Mouse (Mus musculus) B cell, adult 2 months (primary cell): ENCODE measurements at regions not wholly inside any gene's neighbourhood (a gene's known extent, or its start where the extent isn't known, plus 50 kb on each side); places are given as distances from the start of the nearest gene placed in this dataset.
"Not testable (repeated sequence)": the region's sequence is repeated elsewhere in the genome, so short reads cannot be mapped to it uniquely, and the experiment has no call there.

Experiments
- DNase-seq, 2 experiments: peaks; one replicate each; pipeline ENCODE4 v3.0.0; 2022

DNA sequence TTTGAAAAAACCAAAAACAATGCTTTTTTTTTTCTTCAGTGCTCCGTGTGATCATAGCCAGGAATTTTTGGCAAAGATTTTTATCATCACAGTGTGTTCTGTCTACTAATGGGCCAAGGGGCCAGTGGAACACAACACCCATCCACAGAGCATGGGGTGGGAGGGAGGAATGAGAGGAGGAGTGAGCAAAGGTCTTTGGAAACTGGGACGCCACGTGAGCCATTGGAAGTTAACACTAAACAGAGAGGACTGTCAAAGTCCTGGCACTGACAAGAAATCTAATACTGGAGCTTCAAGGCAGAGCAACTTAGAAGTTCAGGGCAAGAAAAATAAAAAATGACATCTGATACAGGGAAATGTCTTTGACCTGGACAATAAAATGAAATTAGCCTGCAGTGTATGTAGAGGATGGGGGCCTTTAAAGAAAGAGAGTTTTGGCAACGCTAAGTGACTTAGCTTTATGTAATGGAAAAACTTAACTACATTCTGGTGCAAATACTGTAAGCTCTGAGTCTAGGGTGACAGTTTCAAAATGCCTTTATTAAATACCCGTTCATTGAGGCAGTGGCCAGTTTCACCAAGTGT lies 133.5 kb upstream of the Gm12728 start:
- no peak for DNase-seq

DNA sequence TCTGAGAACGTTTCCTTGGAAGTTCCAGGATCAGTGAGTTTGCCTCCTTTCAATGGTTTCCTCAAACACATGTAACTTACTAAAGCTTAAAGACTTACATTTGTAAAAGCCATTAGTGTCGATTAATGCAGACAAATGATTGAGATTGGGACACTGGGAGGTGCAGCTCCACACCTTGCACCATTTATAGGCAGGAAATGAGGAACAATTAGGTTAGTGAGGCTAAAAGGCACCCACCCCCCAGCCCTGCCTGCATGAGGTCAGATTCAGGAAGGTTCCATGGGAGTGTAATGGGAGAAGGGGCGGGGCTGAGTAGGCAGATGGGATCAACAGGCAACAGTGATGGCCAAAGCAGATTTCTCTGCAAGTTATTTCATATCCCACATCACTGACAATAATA lies 131.1 kb upstream of the Gm12728 start:
- no peak for DNase-seq

DNA sequence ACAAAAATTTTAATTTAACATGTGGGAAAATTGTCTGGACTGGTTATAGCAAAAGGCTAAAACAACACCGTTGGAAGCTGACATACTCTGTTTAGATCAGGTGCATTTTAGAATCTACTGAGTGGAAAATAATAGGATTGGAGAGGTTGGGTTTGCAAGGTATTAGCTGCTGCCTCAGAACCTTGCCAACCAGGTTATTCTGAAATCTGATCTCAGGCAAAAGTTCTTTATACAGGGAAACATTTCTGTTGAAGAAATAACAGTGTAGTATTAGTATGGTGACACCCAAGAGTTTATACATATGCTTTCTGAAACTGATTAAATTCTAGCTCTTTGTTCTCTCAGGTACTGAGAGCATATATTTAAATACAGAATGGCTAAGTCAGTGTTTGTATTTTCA lies 113.0 kb upstream of the Gm12728 start:
- no peak for DNase-seq

DNA sequence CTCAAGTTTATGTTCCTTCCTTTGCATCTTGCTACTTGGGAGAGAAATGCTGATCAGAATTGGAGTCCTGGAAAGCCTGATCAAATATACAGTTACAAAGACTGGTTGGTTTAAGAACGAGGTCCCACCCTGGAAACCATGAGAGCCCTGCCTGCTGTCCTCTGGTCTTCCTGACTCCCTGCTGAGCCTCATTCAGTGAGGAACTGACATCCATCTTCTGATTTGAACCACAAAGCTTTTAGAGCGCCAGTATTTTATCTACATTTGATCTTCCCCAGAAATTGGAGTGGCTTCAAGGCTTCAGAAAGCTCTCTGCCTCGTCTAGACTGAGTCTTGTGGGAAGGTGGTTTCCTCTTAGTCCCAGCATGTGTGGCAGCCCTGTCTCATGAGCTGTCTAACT lies 99.0 kb upstream of the Gm12728 start:
- no peak for DNase-seq

DNA sequence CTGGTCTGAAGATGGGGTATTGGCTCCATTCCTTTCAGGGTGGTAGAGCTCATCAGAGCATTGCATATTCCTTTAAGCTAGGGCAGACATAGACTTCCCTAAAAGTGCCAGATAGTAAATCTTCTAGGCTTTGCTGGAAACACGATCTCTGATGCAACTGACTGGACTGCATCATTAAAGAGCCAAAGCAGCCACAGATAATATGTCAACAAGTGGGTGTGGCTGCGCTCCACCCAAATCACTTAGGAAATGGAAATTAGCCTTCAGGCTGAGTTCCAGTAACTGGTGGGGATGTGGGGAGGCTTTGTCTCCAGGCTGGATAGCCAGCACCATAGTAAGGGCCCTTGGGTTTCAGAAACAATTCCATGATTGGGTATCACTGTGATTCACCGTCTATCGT lies 97.3 kb upstream of the Gm12728 start:
- DNase-seq = no peak

DNA sequence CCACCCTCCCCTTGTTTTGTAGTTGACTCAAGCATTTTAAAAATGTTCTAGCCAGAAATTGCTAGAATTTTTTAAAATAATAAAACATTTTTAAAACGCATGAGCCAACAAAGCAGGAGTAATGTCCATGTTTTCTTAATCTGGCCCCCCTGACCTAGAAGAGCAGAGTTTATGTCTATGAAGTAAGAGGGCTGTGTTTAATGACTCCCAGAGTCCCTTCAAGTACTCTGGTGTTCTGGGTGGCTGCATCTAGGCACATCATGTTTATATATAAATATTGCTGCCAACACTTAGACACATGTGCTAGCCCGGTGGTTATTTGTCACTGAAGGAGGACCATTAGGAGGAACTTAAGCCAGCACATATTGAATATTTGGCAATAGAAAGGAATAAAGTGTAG lies 93.8 kb upstream of the Gm12728 start:
- DNase-seq = no peak

DNA sequence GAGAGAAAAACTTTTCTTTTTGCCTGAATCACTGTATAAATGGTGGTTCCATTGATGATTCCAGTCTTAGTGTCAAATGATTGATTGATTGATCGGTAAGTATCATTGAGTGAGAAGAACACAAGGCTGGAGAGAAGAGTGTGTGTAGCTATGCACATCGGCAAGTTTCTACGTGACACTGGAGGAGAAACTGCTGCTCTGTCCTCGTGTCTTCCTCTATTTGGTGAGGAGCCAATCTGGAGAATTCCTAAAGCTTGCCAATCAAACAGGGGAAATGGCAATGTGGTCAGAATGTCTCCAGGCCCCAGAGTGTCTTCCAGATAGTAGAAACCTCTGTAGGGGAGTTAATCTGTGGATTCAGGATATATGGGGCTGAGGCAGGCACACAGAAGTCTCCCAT lies 92.5 kb upstream of the Gm12728 start:
- DNase-seq = no peak

DNA sequence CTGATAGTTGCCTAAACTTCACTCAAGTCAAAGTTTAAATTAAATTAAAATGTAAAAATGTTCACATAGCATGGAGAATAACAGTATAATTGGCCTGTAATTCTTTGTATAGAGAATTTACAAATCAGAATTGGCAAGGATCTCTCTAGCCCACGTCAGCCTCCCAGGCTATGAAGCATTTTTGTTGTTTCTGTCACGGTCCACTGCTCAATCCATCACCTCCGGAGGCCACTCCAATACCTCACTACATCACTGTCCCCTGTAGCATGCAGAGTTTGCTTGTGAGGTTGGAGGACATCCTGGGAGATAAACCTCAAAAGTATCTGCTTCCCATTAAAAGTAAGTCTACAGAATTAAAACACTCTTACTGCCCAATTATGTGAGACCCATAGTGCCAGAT lies 87.6 kb upstream of the Gm12728 start:
- DNase-seq = no peak

DNA sequence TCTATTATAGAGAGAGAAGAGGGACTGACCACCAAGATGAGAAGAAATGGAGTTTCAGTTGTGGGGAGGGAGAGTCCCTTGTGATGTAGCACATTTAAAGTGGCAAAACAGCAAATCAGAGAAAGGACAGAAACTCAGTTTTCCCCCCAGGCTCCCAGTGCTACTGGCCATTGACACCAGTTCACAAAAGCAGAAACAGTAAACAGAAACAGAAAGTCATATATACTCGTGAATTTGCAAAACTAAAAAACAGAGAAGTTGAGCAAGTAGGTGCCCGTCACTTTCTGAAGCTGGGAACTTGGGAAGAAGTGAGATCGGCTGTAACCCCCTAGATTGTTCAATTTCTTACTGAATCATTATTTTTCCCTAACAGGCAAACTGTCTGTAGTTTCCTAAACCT lies 86.3 kb upstream of the Gm12728 start:
- no peak for DNase-seq

DNA sequence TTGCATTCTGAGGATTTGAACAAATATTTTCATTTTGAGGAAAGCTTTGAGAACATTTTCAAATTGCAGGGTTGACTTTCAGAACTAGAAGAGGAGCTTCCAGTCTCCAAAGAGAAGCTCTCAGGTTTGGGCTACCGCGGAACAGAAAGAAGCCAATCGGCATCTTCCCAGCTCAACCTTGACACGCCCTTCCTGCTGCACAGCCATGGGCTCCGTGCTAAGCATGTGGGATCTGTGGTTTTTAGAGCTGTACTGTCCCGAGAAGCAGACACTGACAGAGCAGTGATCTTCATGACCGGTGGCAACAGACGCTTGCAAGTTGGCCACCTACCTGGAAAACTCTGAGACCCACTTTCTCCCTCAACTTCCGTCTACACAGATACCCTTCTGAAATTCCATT lies 85.4 kb upstream of the Gm12728 start:
- DNase-seq = no peak

DNA sequence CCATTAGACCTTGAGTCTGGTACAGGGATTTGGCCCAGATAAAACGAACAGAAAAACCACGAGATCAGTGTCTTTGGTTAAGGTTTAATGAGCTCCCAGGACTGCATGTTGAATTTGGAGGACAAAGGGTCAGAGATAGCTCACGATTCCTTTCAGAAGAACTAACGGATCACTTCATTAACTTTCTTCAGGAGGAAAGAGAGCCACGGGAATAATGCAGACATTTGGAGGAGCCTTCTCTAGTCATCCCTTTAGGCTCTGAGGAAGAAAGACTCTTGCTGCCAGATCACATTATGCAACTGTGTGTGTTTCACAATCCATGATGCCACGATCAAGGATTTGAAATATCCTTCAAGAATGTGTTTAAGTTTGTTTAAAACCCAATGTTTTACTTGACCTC lies 83.7 kb upstream of the Gm12728 start:
- no peak for DNase-seq

DNA sequence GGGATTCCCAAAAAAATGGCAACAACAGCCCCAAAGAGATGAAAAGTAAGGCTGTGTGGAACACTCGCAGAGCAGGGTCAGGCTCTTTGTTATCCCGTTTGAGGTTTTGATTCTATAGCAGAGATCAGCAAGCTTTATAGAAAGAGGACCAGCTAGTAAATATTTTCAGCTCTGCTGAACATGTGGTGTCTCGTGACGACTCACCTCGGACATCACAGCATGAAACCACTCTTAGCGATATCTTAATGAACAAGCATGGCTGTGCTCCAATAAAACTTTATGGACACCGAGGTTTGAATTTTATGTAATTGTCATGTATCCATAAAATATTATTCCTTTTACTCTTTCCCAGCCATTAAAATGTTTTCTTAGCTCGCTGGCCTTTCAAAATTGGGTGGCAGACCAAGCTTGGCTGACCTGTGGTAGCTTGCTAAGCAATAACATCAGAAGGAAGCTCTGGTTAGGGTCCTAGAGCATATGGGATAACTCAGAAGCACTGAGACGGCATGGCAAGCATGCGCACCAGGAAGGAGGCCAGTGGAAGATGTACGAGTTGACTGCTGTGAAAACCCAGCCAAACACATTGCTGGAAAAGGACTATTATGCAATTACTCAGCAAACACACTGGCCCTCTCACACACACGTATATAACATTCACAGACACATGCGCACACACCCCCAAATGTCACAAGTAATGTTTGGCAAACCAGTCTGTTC lies 81.4 kb upstream of the Gm12728 start:
- DNase-seq = no peak

DNA sequence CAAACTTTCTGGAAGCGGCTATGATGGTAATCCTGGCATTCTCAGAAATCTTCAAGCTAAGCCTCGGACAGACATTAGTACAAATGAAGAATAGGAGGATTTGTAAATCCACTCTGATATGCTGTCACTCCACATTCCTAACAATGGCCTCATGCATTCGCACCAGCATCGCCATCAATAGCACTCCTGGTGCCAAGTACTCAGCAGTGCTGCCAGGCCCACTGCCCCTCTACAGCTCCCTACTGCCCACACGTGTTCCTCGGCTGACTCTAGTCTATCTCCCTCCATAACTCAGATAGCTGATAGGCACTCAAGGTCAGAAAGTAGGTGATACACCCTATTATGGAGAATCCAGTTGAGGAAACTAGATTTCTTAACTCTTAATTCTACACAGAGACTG lies 75.7 kb upstream of the Gm12728 start:
- no peak for DNase-seq

DNA sequence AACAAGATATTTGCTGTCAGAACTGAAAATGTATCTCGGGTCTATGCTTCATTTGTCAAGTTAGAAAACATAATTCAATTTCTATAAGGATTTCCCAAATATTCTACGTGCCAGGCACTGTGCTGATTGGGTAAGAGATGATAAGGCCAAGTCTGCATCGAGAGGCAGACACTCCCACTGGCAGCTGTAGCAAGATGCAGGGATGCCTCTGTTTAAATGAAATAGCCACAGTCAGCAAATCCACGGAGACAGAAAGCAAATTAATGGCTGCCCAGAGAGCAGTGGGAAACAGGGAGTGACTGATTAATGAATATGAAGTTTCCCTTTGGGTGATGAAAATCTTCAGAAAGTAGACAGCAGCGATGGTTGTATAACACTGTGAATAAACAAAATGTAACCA lies 71.6 kb upstream of the Gm12728 start:
- DNase-seq = no peak

DNA sequence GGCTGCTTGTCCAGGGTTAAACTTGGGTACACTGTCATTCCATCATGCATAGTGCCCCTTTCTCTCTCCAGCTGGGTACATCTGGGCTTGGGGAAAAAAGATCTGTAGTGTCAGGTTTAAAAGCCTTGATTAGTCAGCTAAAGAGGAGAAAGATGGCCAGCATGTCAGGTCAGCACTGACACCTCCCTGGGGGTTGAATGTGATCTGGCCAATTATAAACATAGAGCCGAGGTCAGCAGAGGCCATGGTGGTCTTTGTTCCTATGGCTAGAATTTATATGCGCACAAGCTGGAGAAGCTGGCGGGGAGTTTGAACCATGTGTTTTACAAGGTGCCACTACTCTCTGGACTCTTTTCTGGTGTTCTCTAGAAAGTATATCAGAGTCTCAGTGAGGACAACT lies 61.0 kb upstream of the Gm12728 start:
- no peak for DNase-seq

DNA sequence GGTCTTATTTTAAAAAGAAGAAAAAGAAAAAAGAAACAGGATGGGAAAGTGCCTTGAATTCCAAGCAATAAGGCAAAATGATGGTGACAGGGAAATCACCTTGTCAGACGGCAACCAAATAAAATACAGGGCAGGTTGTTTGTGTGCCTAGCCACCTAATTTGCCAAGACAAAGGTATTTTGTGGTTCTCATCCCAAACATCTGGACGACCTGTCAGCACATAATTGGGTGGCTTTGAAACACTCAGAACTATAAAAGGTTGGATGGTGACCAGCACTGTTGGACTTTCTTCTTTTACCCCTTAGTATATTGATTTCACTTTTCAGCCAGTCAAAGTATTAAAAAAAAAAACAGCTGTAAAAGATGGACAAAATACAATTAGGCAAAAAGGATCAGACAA lies 58.8 kb upstream of the Gm12728 start:
- no peak for DNase-seq

DNA sequence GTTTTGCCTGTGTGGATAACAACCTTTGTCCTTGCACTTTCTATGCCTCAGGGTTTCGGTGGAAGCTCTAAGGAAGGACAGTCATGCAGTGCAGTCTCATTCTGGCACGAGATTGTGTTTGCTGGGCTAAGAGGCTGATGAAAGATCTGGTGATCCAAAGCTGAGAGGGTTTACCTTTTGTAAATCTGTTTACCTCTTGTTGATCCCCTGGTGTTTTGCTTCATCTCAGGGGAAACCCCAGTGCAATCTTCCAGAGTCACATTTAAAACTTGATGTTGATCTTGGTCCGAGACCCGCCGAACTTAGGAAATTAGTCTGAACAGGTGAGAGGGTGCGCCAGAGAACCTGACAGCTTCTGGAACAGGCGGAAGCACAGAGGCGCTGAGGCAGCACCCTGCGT lies 54.6 kb upstream of the Gm12728 start:
- DNase-seq = not testable (repeated sequence)
